Mouse (Mus musculus) adrenal gland, adult 18-20 months (tissue): ENCODE results near the gene Mfsd2a. TPM values are rescaled to one million over a fixed set of nuclear protein-coding genes. Genes with fewer than 3 reads are reported as not detected.

Experiments used
- total RNA-seq, 2 experiments: library from RNA; stranded (reverse); gene quantifications; 1 replicate in 1 of 2; 2 replicates in 1 of 2; pipeline ENCODE4 v1.2.3; 2021

The Mfsd2a gene
- total RNA-seq, 2 experiments from 2014 or later: 17.3 to 27.3 TPM

Other genes starting within 250 kb of the Mfsd2a start
- gene Ppt1, start 124.9 kb downstream of the Mfsd2a start, total RNA-seq: 10 to 100 TPM; 71.4 to 79.5 TPM
- 100 to 1,000 TPM; 142 to 155 TPM for gene Cap1, start 75.1 kb downstream of the Mfsd2a start, total RNA-seq
- gene Mycl, start 34.5 kb upstream of the Mfsd2a start, total RNA-seq: 1 to 10 TPM; 2.2 to 2.9 TPM
- gene Trit1, start 55.4 kb upstream of the Mfsd2a start, total RNA-seq: 10 to 100 TPM; 18.2 to 19.7 TPM
- under 1 TPM; 0.17 to 0.38 TPM for gene Bmp8b, start 144.0 kb upstream of the Mfsd2a start, total RNA-seq
- not detected for gene Oxct2b, start 155.1 kb upstream of the Mfsd2a start, total RNA-seq
- 10 to 100 TPM; 47.4 to 53.0 TPM for gene Ppie, start 178.8 kb upstream of the Mfsd2a start, total RNA-seq
- 1 to 10 TPM; 3.4 to 3.5 TPM for gene Hpcal4, start 222.0 kb upstream of the Mfsd2a start, total RNA-seq
- 10 to 100 TPM; 46.6 to 52.5 TPM for gene Nt5c1a, start 240.3 kb upstream of the Mfsd2a start, total RNA-seq